11 mouse cellular contexts compared by ENCODE assay signal in genomic region chr15:78845867-78846266, GRCm38 (mm10). TPM values are rescaled to one million over a fixed set of nuclear protein-coding genes. Genes with fewer than 3 reads are reported as not detected.
DNase-seq lines count a peak whose midpoint lies in the region; ATAC-seq lines count a peak whose summit lies in the region.
"Had no signal": no experiment of that assay in that cellular context is flagged by ENCODE, and none has a peak within 500 bp of the region (broad histone marks: within the 10 kb centered on the region; RNA-seq: fewer than 3 reads in every experiment).

No protein-coding gene starts in this region.

- H3K4me2 ChIP-seq in forebrain, embryonic 12.5 days = no peak overlapping the region
- H3K4me2 ChIP-seq: midbrain, embryonic 12.5 days had no signal

- ATAC-seq in forebrain, embryonic 12.5 days (ENCODE audit: low FRiP score) = no peak

- no peaks in the 10 kb centered on the region for H3K9me3 ChIP-seq in heart, embryonic 10.5 days
- H3K9me3 ChIP-seq in forebrain, embryonic 12.5 days = no peaks in the 10 kb centered on the region
- H3K9me3 ChIP-seq: midbrain, embryonic 12.5 days had no signal

- 76% methylated on average over 8 of the region's 8 CpGs for WGBS in heart, embryonic 10.5 days
- 92% methylated on average over 8 of the region's 8 CpGs for WGBS in forebrain, embryonic 12.5 days

- H3K4me3 ChIP-seq in heart, embryonic 10.5 days = peak overlapping the region; percentile 76
- no peak overlapping the region for H3K4me3 ChIP-seq in forebrain, embryonic 12.5 days (replicated peaks)
- H3K4me3 ChIP-seq: midbrain, embryonic 12.5 days had no signal

- peaks cover 84% of the 10 kb centered on the region for H3K4me1 ChIP-seq in heart, embryonic 10.5 days
- peaks cover 20% of the 10 kb centered on the region for H3K4me1 ChIP-seq in forebrain, embryonic 12.5 days

- intact Hi-C loops in heart, postnatal 25 days (cut with DNase I) = no loop called here

- H3K36me3 ChIP-seq in heart, embryonic 10.5 days = peaks cover 26% of the 10 kb centered on the region
- no peaks in the 10 kb centered on the region for H3K36me3 ChIP-seq in forebrain, embryonic 12.5 days (replicated peaks)
- H3K36me3 ChIP-seq: midbrain, embryonic 12.5 days had no signal

- H3K27me3 ChIP-seq in heart, embryonic 10.5 days (ENCODE audit: insufficient read depth, poor library complexity, severe bottlenecking) = peaks cover 39% of the 10 kb centered on the region
- H3K27me3 ChIP-seq in forebrain, embryonic 12.5 days = peaks cover 69% of the 10 kb centered on the region

- H3K27ac ChIP-seq in heart, embryonic 10.5 days = peak overlapping the region; percentile 96
- no peak overlapping the region for H3K27ac ChIP-seq in forebrain, embryonic 12.5 days
- H3K27ac ChIP-seq: midbrain, embryonic 12.5 days had no signal

- no peak overlapping the region for H3K9ac ChIP-seq in forebrain, embryonic 12.5 days
- H3K9ac ChIP-seq: midbrain, embryonic 12.5 days had no signal

- DNase-seq in heart, embryonic 10.5 days (ENCODE audit: low spot score) = no peak
- DNase-seq in heart, postnatal 25 days (ENCODE audit: low spot score) = no peak
- DNase-seq in MN1 (ENCODE audit: low spot score) = peak; percentile 40
- DNase-seq in heart, postnatal 4 days = peak; percentile 30
- DNase-seq in lung, adult 18-20 months = peak; percentile 63 to 78
- no peak for DNase-seq in thymus, postnatal 36 days
- DNase-seq in urinary bladder, adult 2 months (ENCODE audit: low spot score) = no peak

RNA-seq across cellular contexts. Expression of gene Cdc42ep1, which starts 3.4 kb away (rescaled TPM):
- 35.1 and 37.3 TPM in 2 replicates for polyA plus RNA-seq in heart, embryonic 10.5 days (2016; fragmentation: Nextera tagmentation; extraction: Ambion mirVana)
- 10 to 100 TPM; 34.1 to 41.0 TPM for total RNA-seq in heart, postnatal 25 days (2021)
- total RNA-seq in heart, postnatal 4 days (2021) = 10 to 100 TPM; 55.3 to 59.9 TPM
- 7.7 and 8.4 TPM in 2 replicates for polyA plus RNA-seq in forebrain, embryonic 12.5 days (2016; fragmentation: Nextera tagmentation; extraction: Ambion mirVana)
- 21.0 and 21.6 TPM in 2 replicates for polyA plus RNA-seq in urinary bladder, adult 2 months (2012; rRNA removed)
- total RNA-seq: granulocyte monocyte progenitor cell, adult 5-6 weeks had no signal

RNA-seq across cellular contexts. Expression of gene Lgals2, which starts 9.5 kb away (rescaled TPM):
- 2.2 TPM in 1 of 2 replicates, not detected in the other for polyA plus RNA-seq in heart, embryonic 10.5 days (2016; fragmentation: Nextera tagmentation; extraction: Ambion mirVana)
- under 1 TPM; 0.62 to 0.64 TPM for total RNA-seq in heart, postnatal 25 days (2021)
- total RNA-seq in heart, postnatal 4 days (2021) = not detected
- not detected in 2 replicates for polyA plus RNA-seq in forebrain, embryonic 12.5 days (2016; fragmentation: Nextera tagmentation; extraction: Ambion mirVana)
- 1.3 and 2.1 TPM in 2 replicates for polyA plus RNA-seq in urinary bladder, adult 2 months (2012; rRNA removed)
- total RNA-seq: granulocyte monocyte progenitor cell, adult 5-6 weeks had no signal
- polyA plus RNA-seq: midbrain, embryonic 12.5 days had no signal

RNA-seq across cellular contexts. Expression of gene Gga1, which starts 31.1 kb away (rescaled TPM):
- polyA plus RNA-seq in heart, embryonic 10.5 days (2016; fragmentation: Nextera tagmentation; extraction: Ambion mirVana) = 51.5 and 56.6 TPM in 2 replicates
- total RNA-seq in heart, postnatal 25 days (2021) = 10 to 100 TPM; 41.6 to 43.8 TPM
- total RNA-seq in heart, postnatal 4 days (2021) = 10 to 100 TPM; 47.1 to 47.6 TPM
- 53.6 and 56.4 TPM in 2 replicates for polyA plus RNA-seq in forebrain, embryonic 12.5 days (2016; fragmentation: Nextera tagmentation; extraction: Ambion mirVana)
- 53.5 and 56.7 TPM in 2 replicates for polyA plus RNA-seq in urinary bladder, adult 2 months (2012; rRNA removed)

RNA-seq across cellular contexts. Expression of gene Card10, which starts 43.0 kb away (rescaled TPM):
- polyA plus RNA-seq in heart, embryonic 10.5 days (2016; fragmentation: Nextera tagmentation; extraction: Ambion mirVana) = 3.5 and 4.0 TPM in 2 replicates
- total RNA-seq in heart, postnatal 25 days (2021) = 10 to 100 TPM; 14.8 to 18.3 TPM
- 10 to 100 TPM; 15.9 to 18.8 TPM for total RNA-seq in heart, postnatal 4 days (2021)
- 2.0 and 2.1 TPM in 2 replicates for polyA plus RNA-seq in forebrain, embryonic 12.5 days (2016; fragmentation: Nextera tagmentation; extraction: Ambion mirVana)
- 8.6 and 9.5 TPM in 2 replicates for polyA plus RNA-seq in urinary bladder, adult 2 months (2012; rRNA removed)
- total RNA-seq: granulocyte monocyte progenitor cell, adult 5-6 weeks had no signal

RNA-seq across cellular contexts. Expression of gene Gm49510, which starts 53.6 kb away (rescaled TPM):
- 0.11 and 0.38 TPM in 2 replicates for polyA plus RNA-seq in heart, embryonic 10.5 days (2016; fragmentation: Nextera tagmentation; extraction: Ambion mirVana)
- total RNA-seq in heart, postnatal 25 days (2021) = under 1 TPM in 1 of 2 experiments, not detected in 1; 0.18 TPM
- under 1 TPM in 1 of 2 experiments, not detected in 1; 0.29 TPM for total RNA-seq in heart, postnatal 4 days (2021)
- 0.18 TPM in 1 of 2 replicates, not detected in the other for polyA plus RNA-seq in forebrain, embryonic 12.5 days (2016; fragmentation: Nextera tagmentation; extraction: Ambion mirVana)
- polyA plus RNA-seq in urinary bladder, adult 2 months (2012; rRNA removed) = 0.04 and 0.06 TPM in 2 replicates
- total RNA-seq: ES-E14 had no signal

Comparison
In these comparisons a context has a peak if more than half of its experiments do, and no peak if none do; other contexts are left out.
1. DNase-seq: peak in MN1 (single experiment), heart, postnatal 4 days (single experiment) and lung, adult 18-20 months (2 of 2); none in heart, embryonic 10.5 days (single experiment), heart, postnatal 25 days (single experiment), thymus, postnatal 36 days (0 of 2) and urinary bladder, adult 2 months (single experiment).